Mouse (Mus musculus) neutrophil, adult 5-6 weeks (primary cell): ENCODE results near the gene Mfsd10. TPM values are rescaled to one million over a fixed set of nuclear protein-coding genes. Genes with fewer than 3 reads are reported as not detected.
"Not testable (repeated sequence)": the region's sequence is repeated elsewhere in the genome, so short reads cannot be mapped to it uniquely, and the experiment has no call there.

Source experiments
- ATAC-seq: fragments of 151-379, 151-347 bp; 2 replicates; pipeline ENCODE4 v1.8.0; 2017; ENCODE audit warnings: mild to moderate bottlenecking, moderate TSS enrichment; ENCODE audit not compliant: insufficient number of reproducible peaks, poor library complexity, low FRiP score, severe bottlenecking; ENCODE audit errors: extremely low read depth
- total RNA-seq: library from RNA; stranded (forward); fragments of 200-1000 nt; gene quantifications from 2 replicates; pipeline ENCODE4 v1.2.3, GENCODE M21; 2017

The Mfsd10 gene
- total RNA-seq, 1 experiment from 2014 or later = 28.6 TPM

- no peak for ATAC-seq
These were observed 28.8 kb downstream of the Mfsd10 start for GRCm38 (mm10) chr5:34608226-34608625.

GRCm38 (mm10) chr5:34607100-34607880, 29.7 kb downstream of the Mfsd10 start:
- 0 out of 2 replicates have a peak, but pooled peaks have one; percentile 13 for ATAC-seq

- ATAC-seq = no peak
These were observed 32.4 kb downstream of the Mfsd10 start for GRCm38 (mm10) chr5:34604576-34604975.

- ATAC-seq = no peak
These were observed 43.7 kb downstream of the Mfsd10 start for GRCm38 (mm10) chr5:34593202-34593727.

GRCm38 (mm10) chr5:34592666-34593065, 44.3 kb downstream of the Mfsd10 start:
- no peak for ATAC-seq

GRCm38 (mm10) chr5:34592224-34592623, 44.8 kb downstream of the Mfsd10 start:
- ATAC-seq = not testable (repeated sequence)

GRCm38 (mm10) chr5:34591388-34592004, 45.5 kb downstream of the Mfsd10 start:
- ATAC-seq = no peak

- ATAC-seq = no peak
These were observed 46.3 kb downstream of the Mfsd10 start for GRCm38 (mm10) chr5:34590702-34591101.

GRCm38 (mm10) chr5:34590059-34590458, 47.0 kb downstream of the Mfsd10 start:
- no peak for ATAC-seq

GRCm38 (mm10) chr5:34587881-34588280, 49.1 kb downstream of the Mfsd10 start:
- no peak for ATAC-seq

- no peak for ATAC-seq
These were observed 51.8 kb downstream of the Mfsd10 start for GRCm38 (mm10) chr5:34585216-34585615.

Other genes starting within 250 kb of the Mfsd10 start
- 69.4 and 75.8 TPM in 2 replicates for gene Tnip2, start 123.2 kb downstream of the Mfsd10 start, total RNA-seq
- 105 and 107 TPM in 2 replicates for gene Sh3bp2, start 111.4 kb downstream of the Mfsd10 start, total RNA-seq
- 399 and 418 TPM in 2 replicates for gene Add1, start 63.5 kb downstream of the Mfsd10 start, total RNA-seq
- 33.3 and 36.9 TPM in 2 replicates for gene Nop14, start 22.9 kb upstream of the Mfsd10 start, total RNA-seq
- 9.9 and 11.8 TPM in 2 replicates for gene Grk4, start 23.2 kb upstream of the Mfsd10 start, total RNA-seq
- 27.9 and 30.7 TPM in 2 replicates for gene Htt, start 124.5 kb upstream of the Mfsd10 start, total RNA-seq